Mouse (Mus musculus) liver, embryonic 14.5 days (tissue): ENCODE data around the gene Cyren.

Experiments
- CTCF ChIP-seq: IDR thresholded peaks from 2 replicates; pipeline ENCODE4 v1.5.1; 2016; ENCODE audit warnings: antibody characterized with exemption, low read depth, control low read depth
- EP300 ChIP-seq: IDR thresholded peaks from 2 replicates; pipeline ENCODE4 v1.6.1; 2016; ENCODE audit warnings: antibody characterized with exemption, low read depth

DNA sequence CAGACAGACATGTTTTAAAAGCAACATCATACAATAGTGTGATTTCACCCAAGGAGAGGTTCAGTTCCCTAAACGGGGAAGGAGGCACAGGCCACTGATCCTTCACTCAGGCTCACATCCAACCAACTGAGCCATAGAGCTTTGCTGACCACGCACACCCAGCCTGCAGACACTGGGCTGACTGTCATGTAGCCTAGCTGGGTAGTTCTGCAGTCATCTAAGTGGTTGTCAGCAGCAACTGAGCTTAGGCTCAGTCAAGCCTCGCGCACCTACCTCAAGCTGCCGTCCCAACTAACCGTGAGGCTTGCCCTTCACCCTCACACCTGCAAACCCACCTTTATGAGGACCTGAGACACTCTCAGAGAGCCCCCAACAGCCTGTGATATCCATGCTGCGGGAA is 5.9 kb downstream of the Cyren start:
- TF ChIP-seq CTCF (no peak), EP300 (no peak)
